Mouse (Mus musculus): ENCODE measurements around the gene Plin1. TPM values are rescaled to one million over a fixed set of nuclear protein-coding genes. Genes with fewer than 3 reads are reported as not detected.
A peak's percentile ranks its signal among the peaks of the same experiment; 100 is the strongest.

Gene Plin1
- polyA plus RNA-seq, 1 experiment, result not detected

GRCm38 (mm10) chr7:79742277-79742658, 9.6 kb upstream of the Plin1 start:
- peaks cover 23% of the 10 kb centered on the region for H3K27me3 ChIP-seq (replicated peaks)
- TF ChIP-seq GATA1 (IDR thresholded peaks at IDR 0.05; ENCODE audit: borderline replicate concordance, low read length) (no peak), FLI1 (IDR thresholded peaks at IDR 0.05; ENCODE audit: low read length) (no peak)
- H3K4me1 ChIP-seq, result peaks cover 24% of the 10 kb centered on the region

GRCm38 (mm10) chr7:79740279-79740678, 7.6 kb upstream of the Plin1 start:
- Histone ChIP-seq H3K36me3 (replicated peaks; ENCODE audit: low read length) (no peaks in the 10 kb centered on the region), H3K4me3 (replicated peaks) (no peak overlapping the region), H3K27me3 (replicated peaks) (peaks cover 31% of the 10 kb centered on the region), H3K9me3 (no peaks in the 10 kb centered on the region), H3K4me1 (peaks cover 24% of the 10 kb centered on the region)
- no peak for TF ChIP-seq FLI1 (IDR thresholded peaks at IDR 0.05; ENCODE audit: low read length)
- TF ChIP-seq GATA1 (IDR thresholded peaks at IDR 0.05; ENCODE audit: borderline replicate concordance, low read length), result no peak

More at GRCm38 (mm10) chr7:79742277-79742658, 9.6 kb upstream of the Plin1 start:
- Histone ChIP-seq H3K9me3 (no peaks in the 10 kb centered on the region), H3K4me3 (replicated peaks) (peak overlapping the region; percentile 92), H3K36me3 (replicated peaks; ENCODE audit: low read length) (no peaks in the 10 kb centered on the region)

GRCm38 (mm10) chr7:79738913-79739312, 6.2 kb upstream of the Plin1 start:
- TF ChIP-seq GATA1 (IDR thresholded peaks at IDR 0.05; ENCODE audit: borderline replicate concordance, low read length) (no peak), FLI1 (IDR thresholded peaks at IDR 0.05; ENCODE audit: low read length) (no peak)
- Histone ChIP-seq H3K27me3 (replicated peaks) (peaks cover 42% of the 10 kb centered on the region), H3K9me3 (no peaks in the 10 kb centered on the region), H3K4me1 (peaks cover 18% of the 10 kb centered on the region), H3K4me3 (replicated peaks) (no peak overlapping the region), H3K36me3 (replicated peaks; ENCODE audit: low read length) (no peaks in the 10 kb centered on the region)

GRCm38 (mm10) chr7:79736511-79736910, 3.8 kb upstream of the Plin1 start:
- Histone ChIP-seq H3K9me3 (no peaks in the 10 kb centered on the region), H3K4me3 (replicated peaks) (no peak overlapping the region), H3K36me3 (replicated peaks; ENCODE audit: low read length) (no peaks in the 10 kb centered on the region), H3K4me1 (peaks cover 3% of the 10 kb centered on the region; the same call in 1 of the 2 replicates), H3K27me3 (replicated peaks) (peaks cover 51% of the 10 kb centered on the region)
- no peak for TF ChIP-seq GATA1 (IDR thresholded peaks at IDR 0.05; ENCODE audit: borderline replicate concordance, low read length)
- TF ChIP-seq FLI1 (IDR thresholded peaks at IDR 0.05; ENCODE audit: low read length), result no peak

GRCm38 (mm10) chr7:79734563-79734962, 1.9 kb upstream of the Plin1 start:
- Histone ChIP-seq H3K9me3 (no peaks in the 10 kb centered on the region), H3K4me3 (replicated peaks) (no peak overlapping the region), H3K36me3 (replicated peaks; ENCODE audit: low read length) (no peaks in the 10 kb centered on the region), H3K27me3 (replicated peaks) (peaks cover 61% of the 10 kb centered on the region), H3K4me1 (peaks cover 2% of the 10 kb centered on the region)
- TF ChIP-seq FLI1 (IDR thresholded peaks at IDR 0.05; ENCODE audit: low read length), result no peak
- no peak for TF ChIP-seq GATA1 (IDR thresholded peaks at IDR 0.05; ENCODE audit: borderline replicate concordance, low read length)

- no peaks in the 10 kb centered on the region for H3K9me3 ChIP-seq
- H3K4me3 ChIP-seq (replicated peaks), result no peak overlapping the region
- peaks cover 49% of the 10 kb centered on the region for H3K27me3 ChIP-seq (replicated peaks)
- H3K4me1 ChIP-seq, result peaks cover 23% of the 10 kb centered on the region
- H3K36me3 ChIP-seq (replicated peaks; ENCODE audit: low read length), result no peaks in the 10 kb centered on the region
- TF ChIP-seq GATA1 (IDR thresholded peaks at IDR 0.05; ENCODE audit: borderline replicate concordance, low read length) (no peak), FLI1 (IDR thresholded peaks at IDR 0.05; ENCODE audit: low read length) (no peak)
Observed at GRCm38 (mm10) chr7:79731438-79731837, 1.3 kb downstream of the Plin1 start.

GRCm38 (mm10) chr7:79729743-79730370, 2.8 kb downstream of the Plin1 start:
- Histone ChIP-seq H3K4me1 (peaks cover 23% of the 10 kb centered on the region), H3K4me3 (replicated peaks) (peak overlapping the region; percentile 64), H3K27me3 (replicated peaks) (peaks cover 52% of the 10 kb centered on the region), H3K9me3 (no peaks in the 10 kb centered on the region), H3K36me3 (replicated peaks; ENCODE audit: low read length) (no peaks in the 10 kb centered on the region)
- TF ChIP-seq FLI1 (IDR thresholded peaks at IDR 0.05; ENCODE audit: low read length) (no peak), GATA1 (IDR thresholded peaks at IDR 0.05; ENCODE audit: borderline replicate concordance, low read length) (no peak)

GRCm38 (mm10) chr7:79729169-79729568, 3.5 kb downstream of the Plin1 start:
- peaks cover 48% of the 10 kb centered on the region for H3K27me3 ChIP-seq (replicated peaks)
- H3K9me3 ChIP-seq, result no peaks in the 10 kb centered on the region
- peaks cover 23% of the 10 kb centered on the region for H3K4me1 ChIP-seq
- TF ChIP-seq FLI1 (IDR thresholded peaks at IDR 0.05; ENCODE audit: low read length) (no peak), GATA1 (IDR thresholded peaks at IDR 0.05; ENCODE audit: borderline replicate concordance, low read length) (no peak)
- no peaks in the 10 kb centered on the region for H3K36me3 ChIP-seq (replicated peaks; ENCODE audit: low read length)
- no peak overlapping the region for H3K4me3 ChIP-seq (replicated peaks)

GRCm38 (mm10) chr7:79728219-79728618, 4.5 kb downstream of the Plin1 start:
- Histone ChIP-seq H3K9me3 (no peaks in the 10 kb centered on the region), H3K27me3 (replicated peaks) (peaks cover 48% of the 10 kb centered on the region), H3K4me1 (peaks cover 23% of the 10 kb centered on the region), H3K36me3 (replicated peaks; ENCODE audit: low read length) (no peaks in the 10 kb centered on the region), H3K4me3 (replicated peaks) (peak overlapping the region; percentile 33)
- TF ChIP-seq FLI1 (IDR thresholded peaks at IDR 0.05; ENCODE audit: low read length) (no peak), GATA1 (IDR thresholded peaks at IDR 0.05; ENCODE audit: borderline replicate concordance, low read length) (no peak)

- Histone ChIP-seq H3K27me3 (replicated peaks) (peaks cover 54% of the 10 kb centered on the region), H3K9me3 (no peaks in the 10 kb centered on the region), H3K36me3 (replicated peaks; ENCODE audit: low read length) (no peaks in the 10 kb centered on the region), H3K4me3 (replicated peaks) (no peak overlapping the region), H3K4me1 (peaks cover 30% of the 10 kb centered on the region)
- TF ChIP-seq GATA1 (IDR thresholded peaks at IDR 0.05; ENCODE audit: borderline replicate concordance, low read length) (no peak), FLI1 (IDR thresholded peaks at IDR 0.05; ENCODE audit: low read length) (no peak)
Observed at GRCm38 (mm10) chr7:79727091-79727490, 5.6 kb downstream of the Plin1 start.

All from megakaryocyte, embryonic 14.5 days (primary cell).